Mouse (Mus musculus) kidney, adult 2 months (tissue): ENCODE results near the gene Rps6ka2.

Experiments
- CTCF ChIP-seq: fragments of 200-500 bp; conservative IDR thresholded peaks from 2 replicates; pipeline ENCODE4 v1.5.1; 2011; ENCODE audit warnings: low read depth, mild to moderate bottlenecking, control low read depth, low read length, moderate library complexity, mixed read lengths; ENCODE audit not compliant: insufficient read depth, insufficient read length
- POLR2A ChIP-seq: fragments of 200-500 bp; IDR thresholded peaks from one replicate; pipeline ENCODE4 v1.6.1; 2011; ENCODE audit warnings: low read depth, low read length, control low read depth

DNA sequence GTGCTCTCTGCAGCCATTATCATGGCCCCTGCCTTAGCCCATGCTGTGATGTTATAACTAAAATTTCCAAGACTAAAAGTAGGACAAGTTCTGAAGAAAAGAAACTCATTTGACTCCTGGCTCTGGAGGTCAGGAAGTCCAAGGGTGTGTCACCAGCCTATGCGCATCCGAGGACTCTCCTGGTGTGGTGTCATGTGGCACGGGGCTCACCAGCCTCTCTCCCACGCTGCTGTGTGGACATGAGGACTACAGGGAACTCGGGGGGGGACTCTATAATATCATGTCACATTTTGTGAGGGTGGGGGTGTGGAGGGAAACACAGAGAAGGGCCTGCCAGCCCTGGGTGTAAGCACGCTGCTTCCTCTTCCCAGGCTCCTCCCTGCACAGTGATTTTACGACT lies 62.5 kb downstream of the Rps6ka2 start:
- TF ChIP-seq CTCF (no peak), POLR2A (no peak)
